Mouse (Mus musculus): Measurements from ENCODE around the gene Prpf38a. TPM values are rescaled to one million over a fixed set of nuclear protein-coding genes. Genes with fewer than 3 reads are reported as not detected.

Prpf38a gene
- polyA plus RNA-seq, 1 experiment from 2014 or later: 114 TPM

DNA sequence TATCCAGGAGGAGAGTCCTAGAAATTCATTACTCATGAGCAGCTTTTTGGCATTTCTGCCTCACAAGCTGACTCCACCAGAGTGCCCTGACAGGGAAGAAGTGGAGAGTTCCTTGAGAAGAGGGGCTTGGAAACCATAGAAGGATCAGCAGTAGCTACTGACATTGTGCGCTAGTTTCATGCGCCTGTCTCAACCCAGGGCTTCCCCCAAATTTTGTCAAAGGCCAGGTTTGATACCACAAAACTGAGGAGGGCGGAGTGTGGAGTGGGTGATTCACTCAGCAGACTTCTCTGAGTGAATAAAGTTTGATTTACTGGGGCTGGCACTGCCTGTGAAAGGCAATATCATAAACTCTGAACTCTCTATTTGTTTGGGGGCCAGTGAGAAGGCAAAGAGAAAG is 29.5 kb upstream of the Prpf38a start:
- Histone ChIP-seq H3K27ac (ENCODE audit: low read depth, low read length) (no peak overlapping the region), H3K4me1 (ENCODE audit: control insufficient read depth, insufficient read depth, low read length) (no peaks in the 10 kb centered on the region), H3K9ac (ENCODE audit: low read length) (no peak overlapping the region), H3K27me3 (ENCODE audit: control insufficient read depth, insufficient read depth, low read length) (no peaks in the 10 kb centered on the region), H3K36me3 (ENCODE audit: control insufficient read depth, insufficient read depth, low read length) (peaks cover 5% of the 10 kb centered on the region; the same call in 1 of the 2 replicates), H3K4me3 (ENCODE audit: low read depth, low read length) (no peak overlapping the region), H3K9me3 (ENCODE audit: control insufficient read depth, low read length) (no peaks in the 10 kb centered on the region), H3K4me2 (ENCODE audit: low read depth) (no peak overlapping the region)
- DNase-seq (ENCODE audit: low spot score) (no peak), ATAC-seq (ENCODE audit: insufficient read depth, low FRiP score, low TSS enrichment) (no peak)
- 94% methylated on average over 3 of the region's 3 CpGs for WGBS

DNA sequence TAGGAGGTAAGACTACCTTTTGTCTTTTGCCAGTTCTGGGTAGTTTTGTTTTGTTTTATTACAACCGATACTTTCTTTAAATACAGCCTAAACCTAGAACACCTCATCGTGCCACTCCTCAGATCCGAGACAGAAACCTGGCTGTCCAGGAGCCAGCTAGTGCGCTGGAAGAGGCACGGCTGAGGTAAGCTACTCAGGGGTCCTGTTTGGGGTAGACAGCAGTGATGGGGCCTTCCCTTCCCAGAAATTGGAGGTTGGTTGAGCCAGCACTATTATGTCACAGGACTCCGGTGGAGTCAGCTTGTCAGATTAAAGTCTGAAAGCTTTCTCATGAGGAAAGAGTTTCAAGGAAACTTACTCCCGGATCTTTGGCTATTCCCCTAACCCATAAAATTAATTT is 22.7 kb upstream of the Prpf38a start:
- ATAC-seq (ENCODE audit: insufficient read depth, low FRiP score, low TSS enrichment) (no peak), DNase-seq (ENCODE audit: low spot score) (no peak)
- Histone ChIP-seq H3K9ac (ENCODE audit: low read length) (no peak overlapping the region), H3K4me2 (ENCODE audit: low read depth) (no peak overlapping the region), H3K27ac (ENCODE audit: low read depth, low read length) (no peak overlapping the region), H3K4me3 (ENCODE audit: low read depth, low read length) (no peak overlapping the region), H3K4me1 (ENCODE audit: control insufficient read depth, insufficient read depth, low read length) (no peaks in the 10 kb centered on the region), H3K27me3 (ENCODE audit: control insufficient read depth, insufficient read depth, low read length) (no peaks in the 10 kb centered on the region), H3K9me3 (ENCODE audit: control insufficient read depth, low read length) (no peaks in the 10 kb centered on the region), H3K36me3 (ENCODE audit: control insufficient read depth, insufficient read depth, low read length) (peaks cover 7% of the 10 kb centered on the region; the same call in 1 of the 2 replicates)
- WGBS: 92% methylated on average over 7 of the region's 7 CpGs

DNA sequence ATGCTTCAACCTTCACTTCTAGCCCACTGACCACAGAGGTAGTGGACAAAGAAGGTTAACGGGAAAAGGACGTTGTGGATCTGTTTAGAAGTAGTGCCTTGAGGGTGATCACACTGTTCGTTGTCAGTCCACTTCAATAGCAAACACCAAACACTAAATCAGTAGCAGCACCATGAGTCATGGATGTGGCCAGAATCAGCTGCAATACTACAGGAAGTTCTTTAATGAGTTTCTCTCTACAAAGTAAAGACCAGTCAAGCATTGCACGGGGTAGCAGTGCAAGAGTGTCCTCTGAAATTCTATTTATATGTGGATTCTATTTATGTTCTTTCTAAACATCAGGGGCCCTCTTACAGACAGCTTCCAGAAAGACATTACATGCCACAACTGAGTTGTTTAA is 19.2 kb upstream of the Prpf38a start:
- WGBS: 91% methylated on average over 4 of the region's 4 CpGs
- H3K9me3 ChIP-seq (ENCODE audit: control insufficient read depth, low read length): no peaks in the 10 kb centered on the region
- H3K4me1 ChIP-seq (ENCODE audit: control insufficient read depth, insufficient read depth, low read length): no peaks in the 10 kb centered on the region
- H3K27ac ChIP-seq (ENCODE audit: low read depth, low read length): no peak overlapping the region
- no peak overlapping the region for H3K9ac ChIP-seq (ENCODE audit: low read length)
- no peak overlapping the region for H3K4me3 ChIP-seq (ENCODE audit: low read depth, low read length)
- no peak for ATAC-seq (ENCODE audit: insufficient read depth, low FRiP score, low TSS enrichment)
- no peak for DNase-seq (ENCODE audit: low spot score)
- no peaks in the 10 kb centered on the region for H3K27me3 ChIP-seq (ENCODE audit: control insufficient read depth, insufficient read depth, low read length)
- peaks cover 4% of the 10 kb centered on the region; the same call in 1 of the 2 replicates for H3K36me3 ChIP-seq (ENCODE audit: control insufficient read depth, insufficient read depth, low read length)
- no peak overlapping the region for H3K4me2 ChIP-seq (ENCODE audit: low read depth)

DNA sequence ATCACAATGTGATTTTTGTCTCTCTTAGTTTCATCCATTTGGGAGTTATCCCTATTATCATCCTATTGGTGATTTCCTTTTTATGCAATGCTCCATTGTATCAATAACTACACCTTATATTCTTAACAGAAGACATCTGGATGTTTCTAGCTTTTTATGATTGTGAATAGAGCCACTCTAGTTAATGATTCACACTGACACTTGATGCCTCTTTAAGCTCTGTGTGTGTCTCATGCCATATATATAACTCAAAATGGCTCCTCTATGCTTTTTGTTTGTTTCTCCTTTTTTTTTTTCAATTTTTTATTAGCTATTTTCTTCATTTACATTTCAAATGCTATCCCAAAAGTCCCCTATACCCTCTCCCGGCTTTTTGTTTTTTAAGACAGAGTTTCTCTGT is 16.6 kb upstream of the Prpf38a start:
- H3K9me3 ChIP-seq (ENCODE audit: control insufficient read depth, low read length): no peaks in the 10 kb centered on the region
- no peak overlapping the region for H3K4me3 ChIP-seq (ENCODE audit: low read depth, low read length)
- H3K4me2 ChIP-seq (ENCODE audit: low read depth): no peak overlapping the region
- WGBS: 93% methylated on average over 1 of the region's 1 CpGs
- H3K27me3 ChIP-seq (ENCODE audit: control insufficient read depth, insufficient read depth, low read length): no peaks in the 10 kb centered on the region
- no peak for ATAC-seq (ENCODE audit: insufficient read depth, low FRiP score, low TSS enrichment)
- H3K36me3 ChIP-seq (ENCODE audit: control insufficient read depth, insufficient read depth, low read length): peaks cover 4% of the 10 kb centered on the region; the same call in 1 of the 2 replicates
- H3K27ac ChIP-seq (ENCODE audit: low read depth, low read length): no peak overlapping the region
- H3K9ac ChIP-seq (ENCODE audit: low read length): no peak overlapping the region
- H3K4me1 ChIP-seq (ENCODE audit: control insufficient read depth, insufficient read depth, low read length): no peaks in the 10 kb centered on the region
- DNase-seq (ENCODE audit: low spot score): no peak

DNA sequence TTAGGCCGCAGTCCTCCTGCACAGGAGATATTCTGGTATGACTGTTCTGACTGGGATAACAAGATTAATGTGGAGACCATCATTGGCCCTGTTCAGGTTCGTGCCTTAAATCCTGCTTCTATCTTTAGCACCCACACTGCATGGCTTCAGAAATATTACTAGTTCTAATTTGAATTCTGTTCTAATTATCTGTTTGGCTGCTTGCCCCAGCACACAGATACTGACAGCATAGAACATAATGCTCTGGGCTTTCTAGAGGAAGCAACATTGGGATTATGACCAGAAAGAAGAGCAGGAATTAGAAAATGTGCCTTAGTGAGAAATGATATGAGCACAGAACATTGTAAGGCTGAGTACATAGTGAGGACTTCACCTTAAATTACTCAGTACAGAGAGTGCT is 14.2 kb upstream of the Prpf38a start:
- no peak overlapping the region for H3K27ac ChIP-seq (ENCODE audit: low read depth, low read length)
- WGBS: 91% methylated on average over 2 of the region's 2 CpGs
- H3K27me3 ChIP-seq (ENCODE audit: control insufficient read depth, insufficient read depth, low read length): no peaks in the 10 kb centered on the region
- H3K36me3 ChIP-seq (ENCODE audit: control insufficient read depth, insufficient read depth, low read length): peaks cover 4% of the 10 kb centered on the region; the same call in 1 of the 2 replicates
- no peak overlapping the region for H3K9ac ChIP-seq (ENCODE audit: low read length)
- H3K4me2 ChIP-seq (ENCODE audit: low read depth): no peak overlapping the region
- H3K4me3 ChIP-seq (ENCODE audit: low read depth, low read length): no peak overlapping the region
- no peaks in the 10 kb centered on the region for H3K9me3 ChIP-seq (ENCODE audit: control insufficient read depth, low read length)
- no peak for ATAC-seq (ENCODE audit: insufficient read depth, low FRiP score, low TSS enrichment)
- no peaks in the 10 kb centered on the region for H3K4me1 ChIP-seq (ENCODE audit: control insufficient read depth, insufficient read depth, low read length)
- no peak for DNase-seq (ENCODE audit: low spot score)

DNA sequence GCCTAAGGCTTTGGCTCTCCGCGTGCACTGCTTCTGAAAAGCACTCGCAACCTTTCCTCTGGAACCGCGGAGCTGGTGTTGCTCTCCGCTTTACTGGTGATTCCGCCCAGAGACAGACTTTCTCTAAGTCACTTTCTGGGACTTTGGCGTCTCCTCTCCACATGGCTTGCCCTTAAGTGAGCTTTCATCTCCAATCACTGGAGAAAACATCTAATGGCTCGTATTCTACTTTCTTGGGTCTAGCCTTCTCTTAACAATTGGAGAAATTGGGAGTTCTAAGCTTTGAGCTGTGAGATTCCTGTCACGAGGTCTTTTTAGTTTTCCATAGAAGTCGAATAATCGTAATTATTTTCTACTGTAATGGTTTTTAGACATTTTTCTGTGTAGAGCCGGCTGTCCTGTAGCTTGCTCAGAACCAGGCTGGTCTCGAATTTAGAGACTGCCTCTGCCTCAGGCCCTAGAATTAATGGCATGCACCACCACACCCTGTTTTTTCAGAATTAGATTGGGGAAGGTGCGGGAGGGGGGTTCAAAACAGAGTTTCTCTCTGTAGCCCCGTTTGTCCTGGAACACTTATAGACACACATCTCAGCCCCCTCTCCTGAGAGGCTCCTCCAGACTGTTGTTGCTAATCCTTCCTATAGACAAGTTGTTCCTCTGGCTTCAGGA is 741 bp upstream of the Prpf38a start:
- Histone ChIP-seq H3K27me3 (ENCODE audit: control insufficient read depth, insufficient read depth, low read length) (no peaks in the 10 kb centered on the region), H3K4me1 (ENCODE audit: control insufficient read depth, insufficient read depth, low read length) (peaks cover 6% of the 10 kb centered on the region), H3K9me3 (ENCODE audit: control insufficient read depth, low read length) (no peaks in the 10 kb centered on the region), H3K9ac (ENCODE audit: low read length) (peak overlapping the region; percentile 64), H3K4me2 (ENCODE audit: low read depth) (peak overlapping the region; percentile 78), H3K27ac (ENCODE audit: low read depth, low read length) (peak overlapping the region; percentile 60; the same call in 1 of the 2 replicates), H3K4me3 (ENCODE audit: low read depth, low read length) (peak overlapping the region; percentile 55), H3K36me3 (ENCODE audit: control insufficient read depth, insufficient read depth, low read length) (no peaks in the 10 kb centered on the region)
- WGBS: 1% methylated on average over 16 of the region's 16 CpGs
- no peak for DNase-seq (ENCODE audit: low spot score)
- ATAC-seq (ENCODE audit: insufficient read depth, low FRiP score, low TSS enrichment): no peak; the same call in 1 of the 2 replicates

DNA sequence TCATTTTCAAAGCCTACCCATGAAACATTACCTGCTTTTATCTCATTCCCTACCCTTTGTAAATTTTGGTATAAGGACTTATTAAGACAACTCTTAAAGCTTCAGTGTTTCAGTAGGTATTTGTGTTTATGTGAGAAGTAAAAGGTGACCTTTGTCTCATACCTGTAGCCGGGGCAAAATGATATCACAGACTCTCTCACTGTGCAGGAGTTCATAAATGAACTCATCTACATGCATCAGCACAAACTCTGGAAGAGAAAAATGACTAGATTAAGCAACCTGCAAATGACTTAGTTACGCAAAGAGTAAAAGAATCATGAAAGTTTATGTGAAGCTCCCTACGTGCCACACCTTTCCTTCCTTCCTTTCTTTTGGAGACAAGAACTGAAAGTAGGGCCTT is 6.5 kb downstream of the Prpf38a start:
- DNase-seq (ENCODE audit: low spot score): no peak
- H3K4me1 ChIP-seq (ENCODE audit: control insufficient read depth, insufficient read depth, low read length): peaks cover under 1% of the 10 kb centered on the region; the same call in 1 of the 2 replicates

DNA sequence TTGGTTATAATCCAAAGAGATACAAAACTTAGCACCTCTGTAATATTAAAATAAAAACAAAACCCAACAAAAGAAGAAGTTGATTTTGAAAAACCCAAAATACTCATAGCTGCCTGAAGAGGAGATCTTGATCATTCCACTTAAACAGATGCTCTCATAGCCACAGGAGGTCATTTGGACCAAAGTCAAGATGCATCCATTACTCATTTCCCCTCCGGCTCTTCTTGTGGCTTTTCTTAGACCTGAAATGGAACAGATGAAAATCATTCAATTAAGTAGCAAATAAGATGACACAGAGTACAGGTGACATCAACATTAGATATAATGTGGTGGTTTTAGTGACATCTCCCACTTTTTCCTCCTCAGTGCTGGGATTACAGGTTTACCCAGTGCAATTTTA is 14.1 kb downstream of the Prpf38a start:
- DNase-seq (ENCODE audit: low spot score) (no peak), ATAC-seq (ENCODE audit: insufficient read depth, low FRiP score, low TSS enrichment) (no peak)
- H3K27ac ChIP-seq (ENCODE audit: low read depth, low read length): no peak overlapping the region
- no peak overlapping the region for H3K9ac ChIP-seq (ENCODE audit: low read length)
- H3K27me3 ChIP-seq (ENCODE audit: control insufficient read depth, insufficient read depth, low read length): no peaks in the 10 kb centered on the region
- WGBS: 93% methylated on average over 1 of the region's 1 CpGs
- H3K4me1 ChIP-seq (ENCODE audit: control insufficient read depth, insufficient read depth, low read length): no peaks in the 10 kb centered on the region
- no peak overlapping the region for H3K4me3 ChIP-seq (ENCODE audit: low read depth, low read length)
- H3K9me3 ChIP-seq (ENCODE audit: control insufficient read depth, low read length): no peaks in the 10 kb centered on the region
- peaks cover 10% of the 10 kb centered on the region for H3K36me3 ChIP-seq (ENCODE audit: control insufficient read depth, insufficient read depth, low read length)
- H3K4me2 ChIP-seq (ENCODE audit: low read depth): no peak overlapping the region

More for the DNA sequence above, 6.5 kb downstream of the Prpf38a start:
- Histone ChIP-seq H3K9me3 (ENCODE audit: control insufficient read depth, low read length) (no peaks in the 10 kb centered on the region), H3K4me2 (ENCODE audit: low read depth) (no peak overlapping the region), H3K36me3 (ENCODE audit: control insufficient read depth, insufficient read depth, low read length) (peaks cover 7% of the 10 kb centered on the region; the same call in 1 of the 2 replicates), H3K9ac (ENCODE audit: low read length) (no peak overlapping the region), H3K27ac (ENCODE audit: low read depth, low read length) (no peak overlapping the region), H3K4me3 (ENCODE audit: low read depth, low read length) (no peak overlapping the region), H3K27me3 (ENCODE audit: control insufficient read depth, insufficient read depth, low read length) (no peaks in the 10 kb centered on the region)
- 94% methylated on average over 3 of the region's 3 CpGs for WGBS
- ATAC-seq (ENCODE audit: insufficient read depth, low FRiP score, low TSS enrichment): no peak

DNA sequence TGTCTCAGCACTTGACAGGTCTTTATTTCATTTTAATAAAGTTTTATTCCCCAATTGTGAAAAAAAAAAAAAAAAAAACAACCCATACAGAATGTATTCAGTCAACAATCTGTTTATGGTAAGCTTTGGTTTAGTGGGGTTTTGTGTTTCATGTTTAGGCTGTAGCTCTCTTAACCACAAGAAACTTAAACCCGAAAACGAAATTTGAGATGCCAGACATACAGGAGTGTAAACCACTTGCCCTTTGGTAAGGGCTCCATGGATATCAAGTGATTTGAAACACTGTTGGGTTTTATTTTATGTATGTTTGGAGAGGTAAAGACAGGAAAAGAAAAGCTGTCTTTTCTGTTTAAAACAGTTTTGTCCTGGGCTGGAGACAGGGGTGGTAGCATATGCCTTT is 39.4 kb downstream of the Prpf38a start:
- Histone ChIP-seq H3K9me3 (ENCODE audit: control insufficient read depth, low read length) (no peaks in the 10 kb centered on the region), H3K4me2 (ENCODE audit: low read depth) (no peak overlapping the region), H3K4me1 (ENCODE audit: control insufficient read depth, insufficient read depth, low read length) (no peaks in the 10 kb centered on the region), H3K27ac (ENCODE audit: low read depth, low read length) (no peak overlapping the region), H3K27me3 (ENCODE audit: control insufficient read depth, insufficient read depth, low read length) (no peaks in the 10 kb centered on the region), H3K4me3 (ENCODE audit: low read depth, low read length) (no peak overlapping the region), H3K9ac (ENCODE audit: low read length) (no peak overlapping the region), H3K36me3 (ENCODE audit: control insufficient read depth, insufficient read depth, low read length) (peaks cover 2% of the 10 kb centered on the region; the same call in 1 of the 2 replicates)
- WGBS: 92% methylated on average over 2 of the region's 2 CpGs
- ATAC-seq (ENCODE audit: insufficient read depth, low FRiP score, low TSS enrichment) (no peak), DNase-seq (ENCODE audit: low spot score) (no peak)
